Mouse (Mus musculus): ENCODE results near the gene Shd.

The Shd gene

DNA sequence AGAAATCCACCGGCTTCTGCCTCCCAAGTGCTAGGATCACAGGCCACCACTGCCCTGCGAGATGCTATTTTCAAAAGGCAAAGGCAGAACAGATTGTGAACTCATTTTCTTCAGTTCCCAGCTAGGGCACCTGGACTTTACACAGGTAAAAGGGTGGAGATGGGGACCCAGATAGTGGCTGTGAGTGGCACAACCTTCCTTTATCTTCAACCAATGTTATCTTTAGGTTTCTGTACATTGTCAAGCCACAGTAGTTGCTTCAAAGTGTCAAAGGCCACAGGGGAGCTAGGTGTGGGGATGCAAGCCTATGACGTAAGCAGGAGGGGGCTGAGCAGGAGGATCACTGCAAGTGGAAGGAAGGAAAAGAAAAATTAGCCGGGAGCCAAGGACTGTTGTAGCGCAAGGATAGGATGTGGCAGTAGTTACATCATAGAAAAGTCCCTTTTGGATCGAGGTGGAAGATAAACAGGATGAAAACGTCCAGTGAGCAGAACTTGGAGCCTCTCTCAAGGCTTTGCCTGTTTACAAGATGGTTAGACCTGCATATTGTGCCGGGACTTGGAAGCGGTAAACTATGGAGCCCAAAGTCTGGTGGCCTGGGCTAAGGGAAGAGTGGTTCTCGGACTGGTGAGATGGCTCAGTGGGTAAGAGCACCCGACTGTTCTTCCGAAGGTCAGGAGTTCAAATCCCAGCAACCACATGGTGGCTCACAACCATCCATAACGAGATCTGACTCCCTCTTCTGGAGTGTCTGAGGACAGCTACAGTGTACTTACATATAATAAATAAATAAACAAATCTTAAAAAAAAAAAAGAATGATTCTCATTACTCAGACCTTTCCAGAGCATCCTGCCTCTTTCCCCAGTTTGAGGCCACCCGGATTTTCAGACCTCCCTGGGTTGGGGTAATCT is 37.4 kb downstream of the Shd start:
- DNase-seq (ENCODE audit: low spot score in 2 of 2), result no peak

DNA sequence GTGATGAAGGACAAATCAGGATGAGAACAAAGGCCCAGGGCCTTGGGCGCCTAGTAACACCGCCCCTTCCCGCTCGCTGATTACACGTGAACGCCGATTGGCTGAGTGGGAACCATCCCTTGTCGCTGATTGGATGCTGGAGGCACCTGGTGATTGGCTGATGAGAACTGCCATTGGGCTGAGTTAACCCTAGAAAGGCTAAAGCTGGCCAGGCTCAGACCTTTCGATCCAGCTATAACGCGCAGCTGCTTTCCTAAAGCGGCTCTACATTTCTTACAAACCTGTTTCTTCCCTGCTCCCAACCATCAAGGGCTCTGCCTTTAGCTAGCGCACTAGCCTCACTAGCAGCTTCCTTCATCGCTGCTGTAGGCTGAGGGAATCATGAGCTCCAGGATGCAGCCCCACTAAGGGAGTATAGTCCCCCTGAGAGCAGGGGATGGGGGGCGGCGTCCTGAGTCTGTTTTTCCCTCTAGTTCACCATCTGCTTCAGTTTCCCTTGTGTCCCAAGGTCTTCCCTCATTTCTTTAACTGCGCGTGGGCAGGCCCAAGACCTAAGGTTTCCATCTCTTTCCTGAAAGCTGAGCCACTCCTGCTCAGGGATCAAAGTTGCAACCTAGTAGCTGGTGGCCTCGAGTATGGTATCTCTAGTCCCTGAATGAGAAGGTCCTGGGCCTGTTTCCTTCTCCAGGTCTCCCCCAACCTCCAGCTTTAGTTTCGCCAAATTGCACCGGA is 38.3 kb downstream of the Shd start:
- DNase-seq (ENCODE audit: low spot score in 2 of 2), result peak; percentile 86 to 92

DNA sequence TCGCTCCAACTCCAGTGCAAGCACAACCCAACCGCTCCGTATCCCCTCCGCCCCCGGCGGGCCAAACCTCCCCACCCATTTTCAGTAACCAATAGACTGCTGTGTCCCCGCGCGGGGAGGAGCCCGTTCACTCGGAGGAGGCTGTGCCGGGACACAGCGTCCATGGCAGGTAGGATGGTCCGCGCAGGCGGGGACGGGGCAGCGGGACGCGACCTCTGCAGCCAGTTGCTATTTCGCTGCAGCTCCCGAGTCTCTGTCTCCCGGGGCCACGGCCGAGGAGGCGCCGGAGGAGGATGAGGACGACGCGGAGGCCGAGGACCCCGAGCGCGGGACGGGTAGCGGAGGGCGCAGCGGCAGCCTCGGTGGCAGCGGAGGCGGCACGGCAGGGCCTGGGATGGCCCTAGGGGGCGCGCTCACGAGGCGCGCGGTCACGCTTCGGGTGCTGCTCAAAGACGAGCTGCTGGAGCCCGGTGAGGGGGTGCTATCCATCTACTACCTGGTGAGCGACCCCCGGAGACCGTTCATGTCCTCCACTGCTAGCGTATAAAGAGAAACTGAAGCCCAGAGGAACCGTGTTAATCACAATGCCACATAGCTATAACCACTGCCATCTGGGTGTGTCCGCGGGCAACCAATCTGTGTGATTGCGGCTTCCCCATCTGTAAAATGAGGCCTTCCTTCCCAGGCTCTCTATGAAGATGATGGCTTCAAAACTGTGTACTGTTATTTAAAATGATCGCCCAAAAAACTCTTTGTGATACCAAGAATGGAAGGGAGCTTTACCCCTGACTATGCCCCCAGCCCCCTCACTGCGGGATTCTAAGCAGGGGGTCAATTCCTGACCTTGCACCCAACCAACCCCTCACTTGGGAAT is 39.1 kb downstream of the Shd start:
- peak; percentile 87 to 90 for DNase-seq (ENCODE audit: low spot score in 2 of 2)

DNA sequence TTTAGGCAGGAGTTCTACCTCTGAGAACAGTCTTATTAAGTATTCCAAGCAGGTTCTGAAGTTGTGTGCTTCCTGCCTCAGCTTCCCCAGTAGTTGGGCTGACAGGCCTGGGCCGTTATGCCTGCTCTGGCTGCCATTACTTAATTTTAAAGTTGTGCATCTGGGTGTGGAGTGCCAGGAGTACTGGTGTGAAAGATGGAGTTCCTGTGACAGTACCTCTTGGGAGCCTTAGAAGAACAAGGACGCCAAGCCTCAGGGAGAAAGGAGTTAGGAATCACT is 39.6 kb downstream of the Shd start:
- no peak for DNase-seq (ENCODE audit: low spot score in 2 of 2)

DNA sequence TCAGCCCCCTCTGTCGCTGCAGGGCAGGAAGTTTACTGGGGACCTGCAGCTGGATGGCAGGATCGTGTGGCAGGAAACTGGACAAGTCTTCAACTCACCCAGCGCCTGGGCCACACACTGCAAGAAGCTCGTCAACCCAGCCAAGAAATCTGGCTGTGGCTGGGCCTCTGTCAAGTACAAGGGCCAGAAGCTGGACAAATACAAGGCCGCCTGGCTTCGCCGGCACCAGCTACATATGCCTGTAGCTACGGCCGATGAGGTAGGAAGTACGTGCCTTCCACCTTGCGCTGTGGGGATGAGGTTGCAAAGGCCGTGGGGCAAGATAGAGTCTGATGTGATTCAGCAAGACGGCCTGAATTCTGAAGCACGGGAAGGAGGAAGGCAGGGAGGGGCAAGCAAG is 40.0 kb downstream of the Shd start:
- DNase-seq (ENCODE audit: low spot score in 2 of 2), result no peak

DNA sequence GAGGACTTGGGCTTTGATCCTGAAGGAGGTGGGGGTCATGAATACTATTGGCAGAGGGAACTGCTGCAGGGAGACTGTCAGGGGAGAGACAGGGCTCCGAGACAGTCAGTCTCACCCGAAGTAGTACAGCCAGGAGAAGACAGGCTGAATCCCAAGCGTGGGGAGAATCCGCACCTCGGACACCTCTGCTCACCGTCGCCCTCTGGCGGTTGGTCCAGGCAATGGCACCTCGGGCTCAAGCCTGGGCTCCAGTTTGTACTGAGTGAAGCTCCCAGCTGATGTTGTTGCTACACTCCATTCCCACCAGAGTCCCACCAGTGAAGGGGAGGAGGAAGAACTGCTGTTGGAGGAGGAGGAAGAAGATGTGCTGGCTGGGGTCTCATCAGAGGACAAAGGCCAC is 40.4 kb downstream of the Shd start:
- DNase-seq (ENCODE audit: low spot score in 2 of 2), result peak; percentile 71 to 89

DNA sequence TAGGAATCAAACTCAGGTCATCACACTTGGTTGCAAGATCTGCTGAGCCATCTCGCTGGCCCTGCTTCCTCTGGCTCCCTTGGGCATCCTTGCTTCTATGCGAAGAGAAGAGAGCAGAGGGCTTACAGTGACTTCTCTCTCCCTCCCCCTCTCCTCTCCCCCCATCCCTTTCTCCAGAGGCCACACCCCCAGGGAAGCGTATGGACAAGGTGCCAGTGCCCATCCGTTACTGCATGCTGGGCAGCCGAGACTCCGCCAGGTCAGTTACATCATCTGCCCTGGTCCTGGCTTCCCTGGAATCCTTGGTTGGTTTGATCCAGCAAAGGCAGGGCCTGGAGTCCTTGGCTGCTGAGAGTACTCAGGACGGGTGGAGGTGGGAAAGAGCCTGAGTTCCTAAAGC is 41.2 kb downstream of the Shd start:
- DNase-seq (ENCODE audit: low spot score in 2 of 2), result no peak

DNA sequence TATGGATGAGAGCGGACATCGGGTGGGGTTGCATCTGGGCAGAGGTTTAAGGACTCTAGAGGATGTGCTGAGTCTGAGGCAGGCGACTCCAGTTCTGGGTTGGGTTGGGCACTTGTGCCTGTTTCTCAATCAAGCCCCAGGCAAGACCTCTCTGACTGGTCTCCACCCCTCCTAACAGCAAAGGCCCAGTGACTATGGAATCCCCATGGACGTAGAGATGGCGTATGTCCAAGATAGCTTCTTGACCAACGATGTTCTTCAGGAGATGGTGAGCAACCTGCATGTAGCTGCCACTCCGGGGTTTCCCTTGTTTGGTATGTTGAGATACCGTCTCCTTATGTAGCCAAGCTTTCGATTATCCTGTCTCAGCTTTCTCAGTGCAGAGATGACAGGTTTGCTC is 45.0 kb downstream of the Shd start:
- no peak for DNase-seq (ENCODE audit: low spot score in 2 of 2)

DNA sequence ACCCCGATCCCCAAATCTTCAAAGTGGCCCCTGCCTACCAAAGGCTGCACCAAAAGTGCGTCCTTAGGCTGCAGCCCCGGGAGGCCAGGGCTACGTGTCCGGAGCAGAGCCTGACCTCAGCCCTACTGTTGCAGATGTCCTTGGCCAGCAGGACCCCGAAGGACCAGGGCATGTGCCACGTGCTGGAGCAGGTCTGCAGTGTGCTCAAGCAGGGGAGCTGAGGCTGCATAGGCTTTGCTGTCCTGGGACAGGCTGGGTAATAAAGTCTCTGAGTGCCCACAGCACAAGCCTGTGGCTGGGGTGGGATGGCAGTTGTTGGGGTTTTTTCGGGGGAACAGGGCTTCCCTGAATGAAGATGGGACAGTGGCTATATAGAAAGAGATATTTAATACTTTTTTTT is 46.1 kb downstream of the Shd start:
- DNase-seq (ENCODE audit: low spot score in 2 of 2), result no peak

DNA sequence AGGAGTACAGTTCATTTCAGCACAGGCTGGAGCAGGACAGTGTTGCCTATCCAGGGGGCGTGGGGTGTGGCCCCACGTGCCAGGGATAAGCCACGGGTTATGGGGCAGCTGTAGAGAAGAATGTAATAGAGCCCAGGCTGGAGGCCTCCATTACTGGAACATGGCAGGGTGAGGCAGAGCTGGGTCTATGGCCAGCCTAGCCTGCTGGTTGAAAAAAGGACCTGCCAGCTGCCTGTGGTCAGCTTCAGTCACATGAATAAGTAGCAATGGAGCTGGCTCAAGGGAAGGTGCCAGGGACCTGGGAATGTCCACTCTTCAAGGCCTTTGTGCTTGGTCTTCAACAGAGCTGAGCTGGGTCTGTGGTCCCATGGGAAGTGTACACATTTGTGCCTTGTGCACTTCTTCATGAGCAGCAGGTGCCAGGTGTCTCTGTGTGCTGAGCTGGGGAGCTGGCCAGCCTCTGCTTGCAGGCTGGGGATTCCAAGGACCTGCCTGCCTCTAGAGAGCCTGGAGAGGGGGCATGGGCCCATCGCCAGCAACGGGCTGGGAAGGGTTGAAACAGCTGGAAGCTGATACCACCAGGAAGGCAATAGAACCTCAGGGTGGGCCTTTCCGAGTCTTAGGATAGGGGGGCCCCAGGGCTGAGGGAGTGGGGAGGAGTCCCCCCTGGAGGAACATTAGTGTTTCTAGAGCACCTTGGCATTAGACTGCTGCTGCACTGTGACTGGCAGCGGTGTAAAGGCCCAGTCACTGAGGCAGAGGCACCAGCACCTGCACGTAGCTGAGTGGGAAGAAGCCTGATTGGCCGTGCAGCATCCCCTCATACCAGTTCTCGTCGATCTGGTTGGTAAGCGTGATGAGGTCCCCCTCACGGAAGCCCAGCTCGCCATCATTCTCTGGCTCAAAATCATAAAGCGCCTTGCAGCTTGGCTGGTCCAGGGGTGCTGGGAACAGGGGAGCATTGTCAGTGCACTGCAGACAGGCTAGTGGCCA is 46.8 kb downstream of the Shd start:
- DNase-seq (ENCODE audit: low spot score in 2 of 2), result no peak

DNA sequence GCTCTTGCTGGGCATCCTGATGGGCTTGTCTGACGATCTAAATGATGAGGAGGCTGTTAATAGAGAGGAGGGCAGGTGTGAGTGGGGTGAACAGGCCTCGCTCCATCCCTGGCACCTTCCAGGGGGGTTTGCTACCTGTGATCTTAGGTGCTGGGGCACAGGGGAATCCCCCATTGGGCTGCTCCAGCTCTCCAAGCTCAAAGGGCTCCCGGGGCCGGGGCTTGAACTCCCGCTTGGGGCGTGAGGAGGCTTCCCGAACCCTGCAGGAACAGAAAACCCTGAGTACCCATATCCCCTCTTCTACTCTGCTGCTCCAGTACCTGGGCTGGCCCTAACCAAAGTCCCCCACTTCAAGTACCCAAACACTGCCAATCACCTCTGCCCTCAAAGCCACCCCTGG is 47.6 kb downstream of the Shd start:
- no peak for DNase-seq (ENCODE audit: low spot score in 2 of 2)

DNA sequence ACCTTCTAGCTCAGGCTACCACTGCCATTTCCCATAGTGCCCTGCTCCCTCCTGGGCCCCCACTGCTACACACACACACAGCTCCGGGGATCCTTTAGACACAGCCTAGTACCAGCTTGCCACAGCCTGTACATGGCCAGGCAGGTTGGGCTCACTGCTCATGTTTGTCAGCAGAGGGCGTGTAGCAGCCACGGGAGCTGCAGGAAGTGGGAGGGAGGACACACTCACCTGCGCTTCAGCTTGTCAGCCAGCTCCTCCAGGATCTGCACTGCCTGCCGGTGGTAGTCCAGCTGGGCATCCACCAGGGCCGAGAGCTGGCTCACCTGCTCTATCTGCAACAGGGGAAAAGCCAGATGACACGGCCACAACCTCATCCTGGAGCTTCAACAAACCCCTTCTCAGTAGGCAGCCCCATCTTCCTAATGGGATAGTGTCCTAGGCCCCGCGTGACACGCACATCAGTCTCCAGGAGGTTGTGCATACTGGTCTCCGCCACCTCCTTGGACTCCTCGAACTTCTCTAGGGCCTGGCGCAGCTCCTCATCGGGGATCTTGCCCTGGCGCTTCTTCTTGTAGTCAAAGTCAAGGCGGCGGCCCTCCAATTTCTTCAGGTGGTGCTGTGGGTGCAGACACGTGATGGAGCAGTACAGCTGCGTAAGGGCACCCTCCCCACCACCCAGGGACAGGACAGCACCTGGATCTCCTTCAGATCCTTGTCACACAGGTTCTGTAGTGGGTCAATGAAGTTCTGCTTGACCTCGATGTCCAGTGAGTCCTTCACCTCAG is 48.3 kb downstream of the Shd start:
- DNase-seq (ENCODE audit: low spot score in 2 of 2), result peak; percentile 77 to 86

DNA sequence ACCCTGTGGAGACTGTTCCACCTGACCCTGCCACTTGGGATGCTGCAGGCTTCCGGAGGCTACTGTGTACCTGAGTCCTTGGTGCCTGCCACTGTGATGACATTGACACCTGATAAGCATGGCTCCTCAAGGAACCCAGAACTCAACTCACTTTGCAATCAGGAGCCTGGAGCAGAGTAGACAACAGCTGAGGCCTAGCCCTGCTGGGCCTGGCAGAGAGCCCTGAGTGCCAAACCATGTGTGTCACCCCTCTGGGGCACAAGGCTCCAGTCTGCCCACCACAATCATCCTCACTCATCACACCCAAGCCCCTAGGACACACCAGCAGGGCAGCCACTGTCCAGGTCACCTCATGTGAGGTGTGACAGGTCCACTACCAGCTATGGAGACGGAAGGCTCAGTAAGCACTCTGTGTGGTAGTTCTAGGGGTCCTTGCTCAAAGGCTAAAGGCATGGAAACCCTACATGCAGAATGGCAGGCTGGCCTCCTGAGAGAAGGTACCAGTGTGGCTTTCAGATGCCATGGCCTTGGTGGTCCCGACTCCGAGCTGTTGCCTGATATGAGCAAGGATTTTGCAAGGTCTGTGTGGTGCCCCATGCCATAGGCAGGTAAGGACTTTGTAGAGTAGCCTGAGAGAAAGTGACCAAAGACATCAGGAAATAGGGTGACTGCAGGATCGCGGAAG is 50.3 kb downstream of the Shd start:
- DNase-seq (ENCODE audit: low spot score in 2 of 2), result no peak

DNA sequence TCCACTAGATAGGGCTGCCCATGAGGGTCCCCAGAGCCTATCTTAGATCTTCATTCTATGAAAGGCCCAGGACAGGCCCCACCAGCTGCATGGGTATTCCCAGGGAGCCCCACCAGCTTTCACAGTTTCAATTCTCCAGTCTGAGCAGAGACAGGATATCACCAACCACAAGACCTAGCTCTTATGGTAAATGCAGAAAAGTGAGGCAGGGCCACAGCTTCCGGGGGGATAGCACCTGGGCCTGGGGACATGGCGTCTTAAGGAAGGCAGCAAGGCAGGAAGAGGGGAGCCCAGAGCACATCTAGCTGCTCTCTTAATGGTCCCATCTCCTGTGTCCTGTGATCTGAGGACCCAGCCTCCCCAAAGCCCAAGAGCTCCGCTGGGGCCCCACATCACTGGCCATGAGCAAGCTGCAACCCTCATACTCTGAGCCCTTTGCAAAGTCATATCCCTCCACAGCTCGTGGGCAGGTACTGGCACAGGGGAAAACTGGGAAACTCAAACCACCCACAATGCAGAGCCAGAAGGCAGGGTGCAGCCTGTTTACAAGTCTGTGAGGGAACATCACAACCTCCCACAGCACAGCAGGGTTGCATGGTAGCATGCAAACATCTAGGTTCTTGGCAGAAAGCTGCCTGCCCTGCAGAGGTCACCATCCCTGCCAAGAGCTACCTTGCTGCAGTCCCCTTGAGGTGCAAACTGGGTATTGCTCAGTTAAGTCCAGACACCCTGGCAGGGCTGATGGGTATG is 51.1 kb downstream of the Shd start:
- peak; percentile 77 to 84 for DNase-seq (ENCODE audit: low spot score in 2 of 2)

DNA sequence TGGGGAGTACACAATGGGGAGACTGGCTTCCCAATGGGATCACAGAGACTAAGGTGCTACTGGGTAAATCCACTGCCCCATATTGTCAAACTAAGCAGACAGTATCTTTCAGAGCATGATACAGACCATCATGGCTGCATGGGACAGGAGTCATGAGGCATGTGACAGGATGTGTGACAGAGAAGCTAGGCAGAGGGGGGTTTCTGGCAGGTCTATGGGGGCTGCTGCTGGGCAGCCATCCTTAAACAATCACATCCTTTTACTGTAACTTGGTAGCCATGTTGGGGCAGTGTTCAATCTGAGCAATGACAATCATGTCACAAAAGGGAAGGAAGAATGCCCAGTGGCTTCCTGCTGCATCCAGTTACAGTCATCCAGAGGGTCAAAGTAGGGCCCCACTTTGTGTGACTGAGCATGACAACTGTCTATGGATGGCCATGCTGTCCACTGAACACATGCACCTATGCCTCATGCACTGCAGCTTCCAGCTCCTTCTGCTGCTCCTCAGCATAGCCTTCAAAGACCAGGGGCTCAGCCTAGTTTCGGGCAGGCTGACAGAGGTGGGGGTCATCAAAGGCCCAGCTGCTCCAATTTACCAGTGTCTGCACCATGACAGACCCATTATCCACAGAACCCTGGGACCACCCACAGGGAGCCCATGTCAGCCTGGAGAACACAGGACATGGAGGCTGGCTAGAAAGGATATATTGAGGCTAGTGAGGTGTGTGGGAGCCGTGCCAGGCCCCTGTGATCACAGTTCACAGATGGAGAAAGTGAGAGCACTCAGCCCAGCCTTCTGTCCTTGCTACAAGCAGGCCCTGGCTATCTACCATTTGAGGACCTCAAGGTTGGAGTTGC is 52.1 kb downstream of the Shd start:
- no peak for DNase-seq (ENCODE audit: low spot score in 2 of 2)

DNA sequence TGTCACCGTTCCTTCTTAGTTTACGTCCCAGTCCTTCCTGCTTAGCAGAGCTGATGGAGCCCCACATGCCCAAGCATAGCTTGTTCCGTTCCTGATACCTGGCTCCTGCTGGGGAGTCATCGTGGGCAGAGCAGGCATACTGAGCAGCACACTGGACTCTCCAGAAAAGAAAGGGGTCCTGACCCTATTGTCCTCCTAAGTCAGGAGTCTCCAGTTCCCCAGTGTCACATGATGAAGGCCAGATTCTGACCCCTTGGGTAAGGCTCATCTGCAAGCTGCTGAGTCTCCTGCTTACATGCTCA is 52.7 kb downstream of the Shd start:
- no peak for DNase-seq (ENCODE audit: low spot score in 2 of 2)

DNA sequence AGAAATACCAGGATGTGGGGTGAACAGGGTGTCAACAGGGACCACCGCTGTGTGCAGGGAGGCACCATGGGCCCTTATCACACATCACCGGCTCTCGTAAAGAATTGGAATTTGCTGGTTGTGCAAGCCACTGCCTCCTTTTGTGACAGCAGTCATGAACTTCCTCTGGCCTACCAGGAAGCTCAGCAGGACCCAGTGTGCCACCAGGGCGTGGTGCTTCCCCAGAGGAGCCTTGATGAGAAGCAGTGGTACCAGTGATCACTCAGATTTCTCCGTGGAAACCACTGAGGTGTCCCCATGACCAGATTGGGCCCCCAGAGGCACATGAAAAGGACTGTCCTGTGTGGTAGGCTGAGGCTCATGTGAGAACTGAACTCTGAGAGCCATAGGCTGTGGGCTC is 53.1 kb downstream of the Shd start:
- DNase-seq (ENCODE audit: low spot score in 2 of 2), result no peak

DNA sequence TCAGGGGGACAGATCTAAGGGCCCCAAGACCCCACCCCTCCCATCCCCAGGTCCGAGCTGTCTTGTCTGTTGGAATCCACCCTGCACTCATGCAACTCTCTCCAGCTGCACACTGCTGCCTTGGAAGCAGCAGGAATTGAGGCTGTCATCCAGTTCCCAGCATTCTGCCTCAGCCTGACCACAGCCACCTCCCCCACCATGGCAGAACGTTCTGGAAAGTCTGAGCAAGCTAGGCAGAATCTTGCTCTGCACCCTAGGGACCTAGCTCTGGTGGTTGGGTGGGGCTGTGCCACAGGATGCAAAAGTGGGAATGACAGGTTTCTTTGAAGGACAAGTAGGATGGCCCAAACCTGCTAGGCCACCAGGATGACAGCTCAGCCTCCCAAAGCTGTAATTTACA is 54.2 kb downstream of the Shd start:
- DNase-seq (ENCODE audit: low spot score in 2 of 2), result no peak
